Mouse (Mus musculus): ENCODE results near the gene Foxr1.

DNA sequence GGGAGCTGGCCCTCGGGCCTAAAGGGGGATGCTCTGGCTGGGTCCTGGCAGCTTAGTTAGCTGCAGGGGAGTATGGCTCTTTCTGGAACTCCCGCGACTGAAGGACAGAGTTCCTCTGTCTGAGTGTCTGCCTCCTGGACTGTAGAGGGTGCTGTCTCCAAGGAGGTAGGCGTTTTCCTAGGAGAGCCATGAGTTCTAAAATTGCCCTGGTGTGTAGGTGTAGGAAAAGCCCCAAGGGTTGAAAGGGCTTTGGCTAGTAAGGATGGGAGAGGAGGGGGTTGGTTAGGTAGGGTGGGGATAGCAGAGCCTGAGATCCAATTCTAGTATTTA, 13.9 kb upstream of the Foxr1 start, which contains the start of gene Upk2:
- TF ChIP-seq EP300 (IDR thresholded peaks at IDR 0.05; ENCODE audit: low read depth) (no peak), CTCF (IDR thresholded peaks at IDR 0.05; ENCODE audit: low read depth) (0 out of 2 replicates have a peak, but pooled peaks have one; percentile 14)
